ENCODE assay signal across 24 mouse cellular contexts in the genomic region with DNA sequence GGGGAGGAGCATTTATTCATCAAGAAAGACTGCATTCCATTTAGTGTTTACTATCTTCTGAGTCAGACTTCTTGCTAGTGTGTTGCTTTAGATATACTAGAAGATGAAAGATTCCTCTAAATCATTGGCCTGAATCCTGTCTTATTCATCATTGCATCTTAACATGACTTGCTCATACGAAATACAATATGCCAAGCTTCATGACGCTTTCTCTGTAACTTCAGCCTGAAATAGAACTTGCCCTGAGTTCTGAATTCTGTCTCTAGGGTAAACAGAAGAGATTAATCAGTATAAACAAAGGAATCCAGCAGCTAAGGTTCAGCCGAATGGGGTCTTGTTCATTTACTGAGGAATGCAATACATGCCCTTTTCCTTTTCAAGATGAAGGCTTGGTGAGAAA. TPM values are rescaled to one million over a fixed set of nuclear protein-coding genes. Genes with fewer than 3 reads are reported as not detected.
A peak's percentile ranks its signal among the peaks of the same experiment; 100 is the strongest.
DNase-seq lines count a peak whose midpoint lies in the region; ATAC-seq and TF ChIP-seq lines count a peak whose summit lies in the region.
"Had no signal": no experiment of that assay in that cellular context is flagged by ENCODE, and none has a peak within 500 bp of the region (broad histone marks: within the 10 kb centered on the region; RNA-seq: fewer than 3 reads in every experiment).

No protein-coding gene starts in this region.

- no peak overlapping the region for H3K4me2 ChIP-seq in lung, embryonic 14.5 days
- H3K4me2 ChIP-seq in lung, postnatal 0 days (replicated peaks; ENCODE audit: low read depth, low read length) = no peak overlapping the region

- no peak overlapping the region for H3K27ac ChIP-seq in lung, embryonic 14.5 days (ENCODE audit: low read depth)
- no peak overlapping the region for H3K27ac ChIP-seq in lung, postnatal 0 days (ENCODE audit: low read length)

- TF ChIP-seq CTCF in lung, embryonic 14.5 days (IDR thresholded peaks at IDR 0.05; ENCODE audit: low read depth) = no peak
- no peak for TF ChIP-seq CTCF in lung, postnatal 0 days (IDR thresholded peaks at IDR 0.05)
- TF ChIP-seq CTCF in Patski (IDR thresholded peaks at IDR 0.05) = no peak

- ATAC-seq in lung, embryonic 14.5 days (ENCODE audit: insufficient read depth) = no peak
- ATAC-seq in lung, postnatal 0 days = no peak
- ATAC-seq in Patski = peak; percentile 57
- ATAC-seq: activated CD4-positive, CD25-positive, alpha-beta regulatory T cell, adult 4 months; CD4-positive, CD25-positive, alpha-beta regulatory T cell, adult 4 months had no signal

- WGBS in lung, embryonic 14.5 days = 26% methylated on average over 3 of the region's 3 CpGs
- WGBS in lung, postnatal 0 days = 29% methylated on average over 3 of the region's 3 CpGs

- H3K27me3 ChIP-seq in lung, embryonic 14.5 days (ENCODE audit: insufficient read depth, low read length) = no peaks in the 10 kb centered on the region
- H3K27me3 ChIP-seq in lung, postnatal 0 days (replicated peaks; ENCODE audit: insufficient read depth, low read length) = no peaks in the 10 kb centered on the region
- no peaks in the 10 kb centered on the region for H3K27me3 ChIP-seq in Patski
- H3K27me3 ChIP-seq: CH12.LX had no signal

- in situ Hi-C loops in Patski (cut with MboI; ENCODE audit: low pct_unique_long_range_greater_than_20kb) = no loop called here

- no peak overlapping the region for H3K4me3 ChIP-seq in lung, embryonic 14.5 days (ENCODE audit: low read depth, low read length)
- no peak overlapping the region for H3K4me3 ChIP-seq in lung, postnatal 0 days (ENCODE audit: low read depth, low read length)

- no peak overlapping the region for H3K9ac ChIP-seq in lung, embryonic 14.5 days
- H3K9ac ChIP-seq in lung, postnatal 0 days (replicated peaks; ENCODE audit: low read depth) = no peak overlapping the region

- H3K36me3 ChIP-seq in lung, embryonic 14.5 days (ENCODE audit: insufficient read depth) = no peaks in the 10 kb centered on the region
- H3K36me3 ChIP-seq in lung, postnatal 0 days (ENCODE audit: insufficient read depth, low read length) = no peaks in the 10 kb centered on the region
- H3K36me3 ChIP-seq: G1E had no signal

- CTCF ChIA-PET in Patski (lab: Charles Lee) = no interaction called here

- H3K9me3 ChIP-seq in lung, embryonic 14.5 days (ENCODE audit: low read depth, low read length) = no peaks in the 10 kb centered on the region
- H3K9me3 ChIP-seq in lung, postnatal 0 days (ENCODE audit: low read length) = no peaks in the 10 kb centered on the region
- H3K9me3 ChIP-seq: G1E had no signal

- no peaks in the 10 kb centered on the region for H3K4me1 ChIP-seq in lung, embryonic 14.5 days (ENCODE audit: insufficient read depth)
- no peaks in the 10 kb centered on the region for H3K4me1 ChIP-seq in lung, postnatal 0 days (ENCODE audit: insufficient read depth, low read depth, low read length)

- POLR2A ChIA-PET in Patski (lab: Charles Lee) = no interaction called here

- TF ChIP-seq EP300 in lung, postnatal 0 days (IDR thresholded peaks at IDR 0.05) = no peak

- DNase-seq in lung, embryonic 14.5 days = peak; percentile 7
- DNase-seq in lung, postnatal 0 days (ENCODE audit: low spot score) = no peak
- peak; percentile 71 for DNase-seq in Muller cell, postnatal 12 days (ENCODE audit: inconsistent ontology term)
- no peak for DNase-seq in Patski (ENCODE audit: low read depth, low spot score)
- DNase-seq in retina, embryonic 14.5 days (ENCODE audit: low spot score) = no peak
- DNase-seq in urinary bladder, adult 18-20 months (ENCODE audit: low spot score in 2 of 2) = no peak
- DNase-seq: adrenal gland, adult 2 months; adrenal gland, adult 8-10 months; adrenal gland, postnatal 10 days; adrenal gland, postnatal 14 days; adrenal gland, postnatal 25 days; adrenal gland, postnatal 36 days; B cell, adult 2 months; cerebellum, adult 11 months; cerebellum, adult 11-12 months; cerebellum, adult 18-20 months; cerebellum, adult 2 months; cerebellum, adult 8-10 months had no signal

RNA-seq across cellular contexts. Expression of a gene that starts 10.8 kb away (rescaled TPM):
- polyA plus RNA-seq in lung, embryonic 14.5 days (2014; fragmentation: Nextera tagmentation; extraction: Ambion mirVana) = not detected in 2 replicates
- polyA plus RNA-seq in lung, postnatal 0 days (2015; fragmentation: Nextera tagmentation; extraction: Ambion mirVana) = not detected in 2 replicates
- not detected for polyA plus RNA-seq in Patski (2021)
- polyA plus RNA-seq: activated CD4-positive, CD25-positive, alpha-beta regulatory T cell, adult 4 months; adrenal gland, adult 2 months; brain, embryonic 14.5 days; C2C12; CD4-positive, CD25-positive, alpha-beta regulatory T cell, adult 4 months; cerebellum, adult 2 months; G1E had no signal

Comparison
In these comparisons a context has a peak if more than half of its experiments do, and no peak if none do; other contexts are left out.
1. DNase-seq: peak in lung, embryonic 14.5 days (single experiment) and Muller cell, postnatal 12 days (single experiment); none in lung, postnatal 0 days (single experiment), Patski (single experiment), retina, embryonic 14.5 days (single experiment) and urinary bladder, adult 18-20 months (0 of 2).